Mouse (Mus musculus) cerebellum, postnatal 14 days (tissue): ENCODE results near the gene Abhd12b.
A peak's percentile ranks its signal among the peaks of the same experiment; 100 is the strongest.

Experiments
- DNase-seq, 2 experiments: peaks; one replicate each; pipeline ENCODE4 v3.0.0; 2021; ENCODE audit warnings: mixed read lengths in 2 of 2

Abhd12b gene

GRCm38 (mm10) chr12:70212501-70212900 is 58.6 kb downstream of the Abhd12b start:
- DNase-seq = peak; percentile 25 to 48

GRCm38 (mm10) chr12:70213601-70214000 is 59.7 kb downstream of the Abhd12b start:
- DNase-seq = no peak

- DNase-seq = no peak
Observed at GRCm38 (mm10) chr12:70214281-70214680, 60.3 kb downstream of the Abhd12b start.

- peak in 1 of 2 experiments; percentile 42 for DNase-seq
Observed at GRCm38 (mm10) chr12:70216229-70216800, 62.4 kb downstream of the Abhd12b start.

- DNase-seq = no peak
Observed at GRCm38 (mm10) chr12:70218795-70219540, 65.0 kb downstream of the Abhd12b start.

GRCm38 (mm10) chr12:70221425-70221824 is 67.5 kb downstream of the Abhd12b start:
- DNase-seq = no peak

- DNase-seq = no peak
Observed at GRCm38 (mm10) chr12:70223331-70223730, 69.4 kb downstream of the Abhd12b start.

GRCm38 (mm10) chr12:70226655-70227054 is 72.7 kb downstream of the Abhd12b start:
- DNase-seq = no peak

GRCm38 (mm10) chr12:70227121-70227932 is 73.4 kb downstream of the Abhd12b start:
- DNase-seq = peak in 1 of 2 experiments; percentile 16

GRCm38 (mm10) chr12:70228155-70228554 is 74.2 kb downstream of the Abhd12b start:
- DNase-seq = no peak

- no peak for DNase-seq
Observed at GRCm38 (mm10) chr12:70231294-70231693, 77.4 kb downstream of the Abhd12b start, which contains the start of gene Pygl. TSS of gene Pygl (minus strand) at chr12:70231488.

- DNase-seq = no peak
Observed at GRCm38 (mm10) chr12:70232020-70232544, 78.1 kb downstream of the Abhd12b start.
